Mouse (Mus musculus): ENCODE measurements at regions not wholly inside any gene's neighbourhood (a gene's known extent, or its start where the extent isn't known, plus 50 kb on each side); places are given as distances from the start of the nearest gene placed in this dataset.

DNA sequence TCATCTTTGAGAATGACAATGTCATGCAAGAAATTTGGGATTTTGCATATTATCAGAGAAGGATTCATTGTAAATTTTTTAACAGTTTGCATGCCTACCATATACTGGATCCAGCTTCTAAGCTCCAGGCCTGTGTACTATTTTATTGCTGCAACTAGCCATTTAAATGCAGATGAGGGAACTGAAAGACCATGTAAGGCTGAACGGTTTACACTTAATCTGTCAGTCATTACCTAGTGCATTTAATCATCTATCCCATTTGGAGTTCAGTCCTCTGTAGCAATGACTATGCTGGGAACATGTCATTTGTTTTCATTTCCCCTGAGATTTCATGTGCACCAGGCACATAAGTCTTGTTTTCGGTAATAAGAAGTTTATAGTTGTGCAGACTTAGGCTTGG is 631.8 kb upstream of the Gm21961 start:
- DNase-seq, result peak; percentile 38

- no peak for DNase-seq
Measured at GRCm38 (mm10) chr15:65639484-65639883, 624.8 kb upstream of the Gm21961 start.

GRCm38 (mm10) chr15:65637520-65638184 is 622.9 kb upstream of the Gm21961 start:
- peak; percentile 62 for DNase-seq

GRCm38 (mm10) chr15:65632440-65632839 is 617.7 kb upstream of the Gm21961 start:
- no peak for DNase-seq

DNA sequence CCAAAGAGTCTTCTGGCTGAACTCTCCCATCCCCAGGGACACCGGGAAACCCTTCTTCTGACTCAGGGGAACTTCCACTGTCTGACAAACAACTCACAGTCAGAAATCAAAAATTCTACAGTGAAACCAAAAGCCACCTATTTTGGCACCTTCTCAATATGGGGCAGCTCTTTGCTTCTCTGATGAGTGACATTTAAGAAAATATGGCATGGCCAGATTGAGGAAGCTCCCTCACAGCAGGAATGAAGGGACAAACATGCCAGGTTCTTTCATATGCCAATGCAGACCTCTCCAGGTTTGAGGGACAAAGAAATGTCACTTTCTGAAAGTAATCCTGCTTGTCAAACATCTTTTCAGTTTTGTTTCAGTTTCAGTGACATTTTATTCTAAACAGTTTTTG is 615.8 kb upstream of the Gm21961 start:
- DNase-seq, result no peak

GRCm38 (mm10) chr15:65592718-65593477 is 578.2 kb upstream of the Gm21961 start:
- peak; percentile 42 for DNase-seq

GRCm38 (mm10) chr15:65585566-65585965 is 570.9 kb upstream of the Gm21961 start:
- no peak for DNase-seq

- no peak for DNase-seq
Measured at GRCm38 (mm10) chr15:65579353-65579752, 564.6 kb upstream of the Gm21961 start.

- DNase-seq, result no peak
Measured at GRCm38 (mm10) chr15:65567931-65568330, 553.2 kb upstream of the Gm21961 start.

DNA sequence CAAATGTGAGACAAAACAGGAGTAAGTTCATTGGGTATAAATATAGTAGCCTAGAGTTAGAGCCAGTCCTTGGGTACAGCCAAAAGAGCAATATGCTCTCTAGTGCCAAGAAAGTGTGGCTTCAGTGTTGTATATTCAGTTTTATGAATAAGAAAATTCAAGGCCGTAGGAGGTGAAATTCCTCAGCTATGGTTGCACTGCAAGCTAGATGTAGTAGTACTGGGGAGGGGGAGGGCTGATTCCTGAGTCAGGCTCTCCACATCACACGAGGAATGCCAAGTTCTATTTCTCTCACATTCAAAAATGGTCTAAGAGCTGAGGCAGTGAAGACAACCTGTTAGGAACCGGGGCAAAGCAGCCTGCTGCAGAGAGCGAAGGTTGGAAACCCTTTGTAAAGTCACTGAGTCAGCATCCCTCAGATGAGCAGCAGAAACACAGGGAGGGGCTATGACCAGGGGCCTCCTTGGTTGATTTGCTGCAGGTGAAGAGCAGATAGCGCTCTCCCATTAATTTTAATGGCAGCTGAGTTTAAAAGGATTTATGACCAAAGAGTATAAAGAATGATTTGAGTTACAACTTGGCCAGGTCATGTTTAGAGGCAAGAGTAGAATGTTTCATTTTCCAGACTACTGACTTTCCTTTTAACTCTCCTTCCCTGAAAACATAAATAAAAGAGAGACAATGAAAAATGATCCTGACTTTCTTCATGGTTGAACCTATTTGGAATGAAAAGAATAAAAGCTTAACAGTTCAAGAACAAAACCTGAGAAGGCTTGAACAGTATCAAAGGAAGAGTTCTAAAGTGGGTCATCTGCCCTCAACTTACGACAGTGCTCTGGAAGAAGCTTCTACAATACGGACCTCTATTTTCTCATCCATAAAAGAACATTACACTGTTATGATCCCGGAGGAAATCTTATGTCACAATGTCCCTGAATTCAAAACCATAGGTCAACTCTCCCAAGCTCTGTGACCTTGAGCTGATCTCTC is 543.4 kb upstream of the Gm21961 start:
- DNase-seq, result no peak

DNA sequence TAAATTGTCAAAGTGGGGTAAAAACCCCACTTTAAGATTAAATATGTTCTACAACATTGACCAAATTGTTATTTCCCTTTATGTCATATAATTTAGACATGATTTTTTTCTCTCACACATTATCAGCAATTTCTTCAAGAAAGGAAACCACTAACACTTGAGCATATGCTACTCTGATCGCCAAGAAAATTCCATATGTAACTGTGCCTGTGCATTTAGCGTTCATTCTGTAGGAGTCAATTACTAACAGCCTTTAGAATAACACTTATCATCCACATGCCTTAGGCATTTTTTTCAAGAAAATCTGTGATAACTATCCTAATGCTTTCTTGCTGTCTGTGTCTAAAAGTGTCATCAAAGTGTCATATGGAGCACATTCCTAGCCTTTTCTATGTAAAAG is 534.3 kb upstream of the Gm21961 start:
- no peak for DNase-seq

DNA sequence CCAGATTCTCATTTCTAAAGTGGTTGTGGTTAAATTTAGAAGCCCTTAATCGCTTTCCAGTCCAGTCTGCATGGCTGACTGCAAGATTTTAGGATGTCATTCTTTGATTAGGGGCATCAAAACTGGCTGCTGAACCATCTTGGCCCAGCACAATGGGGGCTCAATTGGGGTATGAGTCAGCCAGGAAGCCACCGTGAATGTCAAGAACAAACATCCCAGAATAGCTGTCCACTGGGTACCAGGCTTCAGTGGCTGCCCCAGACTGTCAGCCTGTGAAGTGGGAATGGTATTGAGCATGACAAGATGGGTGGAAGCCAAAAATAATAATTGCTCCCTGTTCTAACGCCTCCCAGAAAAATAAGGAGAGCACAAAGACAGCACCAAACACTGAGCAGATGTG is 520.9 kb upstream of the Gm21961 start:
- DNase-seq, result no peak

DNA sequence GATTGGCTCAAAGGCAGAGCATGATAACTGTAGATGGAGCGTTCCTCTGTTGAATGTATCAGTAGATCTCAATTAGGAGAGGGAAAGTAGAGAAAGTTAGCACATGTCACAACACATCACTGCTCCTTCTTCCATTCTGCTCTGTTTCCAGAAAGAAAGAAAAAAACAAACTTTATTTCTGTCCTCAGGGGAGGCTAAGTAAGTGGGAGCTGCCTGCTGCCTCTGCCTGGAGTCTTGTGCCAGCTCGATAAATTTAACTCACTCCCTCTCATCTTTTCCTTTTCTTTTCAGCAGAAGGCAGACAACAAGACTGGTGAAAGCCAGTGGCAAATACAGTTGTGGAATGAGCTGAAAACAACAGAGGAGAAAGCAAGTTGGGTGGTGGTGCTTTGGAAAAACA is 517.5 kb upstream of the Gm21961 start:
- no peak for DNase-seq

GRCm38 (mm10) chr15:65502656-65503055 is 488.0 kb upstream of the Gm21961 start:
- peak; percentile 57 for DNase-seq

DNA sequence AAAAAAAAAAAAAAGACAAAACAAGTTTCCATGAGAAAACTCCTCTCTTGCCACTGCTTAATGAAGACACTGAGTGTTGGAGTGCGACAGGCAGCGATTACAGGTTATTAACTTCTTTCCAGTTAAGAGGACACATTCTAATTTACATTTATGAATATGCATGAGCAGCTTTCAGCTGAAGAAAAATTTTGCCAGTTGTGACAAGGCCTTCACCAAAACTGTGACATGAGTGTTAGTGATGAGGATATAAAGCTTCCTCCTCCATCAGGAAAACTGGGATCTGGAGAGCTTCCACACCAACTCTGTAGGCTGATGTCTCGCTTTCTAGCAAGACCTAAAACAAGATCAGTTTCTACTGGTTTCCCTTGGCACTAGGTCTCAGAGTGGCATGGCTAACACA is 464.2 kb upstream of the Gm21961 start:
- DNase-seq, result no peak

- no peak for DNase-seq
Measured at GRCm38 (mm10) chr15:65455203-65455816, 440.6 kb upstream of the Gm21961 start.

- no peak for DNase-seq
Measured at GRCm38 (mm10) chr15:65452258-65453028, 437.7 kb upstream of the Gm21961 start.

DNA sequence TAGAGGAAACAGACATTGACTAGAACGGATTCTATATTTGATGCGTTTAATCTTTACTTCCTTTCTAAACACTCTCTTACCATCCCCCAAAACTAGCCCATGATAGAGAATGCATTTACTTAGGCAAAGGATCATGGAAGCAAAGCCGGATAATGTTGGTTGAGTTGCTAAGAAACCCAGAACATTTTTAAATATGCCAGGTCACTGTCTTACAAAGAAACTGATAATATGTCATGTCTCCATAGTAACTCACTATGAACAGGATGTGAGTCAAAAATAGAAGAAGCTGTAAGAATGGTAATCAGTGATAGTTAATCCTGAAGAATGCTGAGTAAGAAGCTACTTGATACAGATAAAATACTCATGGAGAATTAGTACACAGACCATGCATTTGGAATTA is 405.0 kb upstream of the Gm21961 start:
- DNase-seq, result no peak
